Mouse (Mus musculus) forebrain, embryonic 14.5 days (tissue): Measurements from ENCODE around the gene Ubap1l. TPM values are rescaled to one million over a fixed set of nuclear protein-coding genes. Genes with fewer than 3 reads are reported as not detected.

Experiments
- ATAC-seq: fragments of 200-750 bp; cut with Nextera tagmentation; 2 replicates; pipeline ENCODE4 v1.8.0; 2017; ENCODE audit warnings: mild to moderate bottlenecking, moderate library complexity
- DNase-seq: peaks from one replicate; pipeline ENCODE4 v3.0.0-alpha.2; 2015; ENCODE audit warnings: low spot score
- H3K27ac ChIP-seq: fragments of 300-500 bp; sonication (generic); 2 replicates; pipeline ENCODE4 v1.5.1; 2014; ENCODE audit warnings: low read depth, mild to moderate bottlenecking, control low read depth, low read length, moderate library complexity
- H3K27me3 ChIP-seq: fragments of 300-500 bp; sonication (generic); replicated peaks from 2 replicates; pipeline ENCODE4 v1.6.1; 2014; ENCODE audit warnings: low read length, control low read depth, mixed read lengths; ENCODE audit not compliant: control insufficient read depth, insufficient read depth
- H3K36me3 ChIP-seq: fragments of 300-500 bp; sonication (generic); 2 replicates; pipeline ENCODE4 v1.6.1; 2014; ENCODE audit warnings: low read length, control low read depth; ENCODE audit not compliant: control insufficient read depth, insufficient read depth
- H3K4me1 ChIP-seq: fragments of 300-500 bp; sonication (generic); 2 replicates; pipeline ENCODE4 v1.6.1; 2014; ENCODE audit warnings: antibody characterized with exemption, low read length, control low read depth; ENCODE audit not compliant: control insufficient read depth, insufficient read depth
- H3K4me2 ChIP-seq: fragments of 300-500 bp; sonication (generic); 2 replicates; pipeline ENCODE4 v1.6.1; 2014; ENCODE audit warnings: mild to moderate bottlenecking, control low read depth, low read length
- H3K4me3 ChIP-seq: fragments of 300-500 bp; sonication (generic); 2 replicates; pipeline ENCODE4 v1.5.1; 2014; ENCODE audit warnings: low read depth, low read length, control low read depth
- H3K9ac ChIP-seq: fragments of 300-500 bp; sonication (generic); 2 replicates; pipeline ENCODE4 v1.6.1; 2014; ENCODE audit warnings: mild to moderate bottlenecking, low read length, control low read depth, moderate library complexity
- H3K9me3 ChIP-seq: fragments of 300-500 bp; sonication (generic); replicated peaks from 2 replicates; pipeline ENCODE4 v1.6.1; 2016; ENCODE audit warnings: low read length, control low read depth, mixed read lengths; ENCODE audit not compliant: control insufficient read depth
- WGBS: fragments of 180-500 bp; shearing (Covaris S2); extraction: QIAGEN DNeasy Blood & Tissue Kit; methylation state at CpG from one replicate; pipeline ENCODE4 v1.1.7; 2014; 5-methylcytosine and 5-hydroxymethylcytosine counted together
- polyA plus RNA-seq: library from polyadenylated mRNA; unstranded; fragments of >200 nt; fragmentation: Nextera tagmentation; extraction: Ambion mirVana; gene quantifications from 2 replicates; pipeline ENCODE4 v1.2.1, GENCODE M21; 2014

The Ubap1l gene
- polyA plus RNA-seq, 1 experiment from 2014 or later: 0.13 TPM

DNA sequence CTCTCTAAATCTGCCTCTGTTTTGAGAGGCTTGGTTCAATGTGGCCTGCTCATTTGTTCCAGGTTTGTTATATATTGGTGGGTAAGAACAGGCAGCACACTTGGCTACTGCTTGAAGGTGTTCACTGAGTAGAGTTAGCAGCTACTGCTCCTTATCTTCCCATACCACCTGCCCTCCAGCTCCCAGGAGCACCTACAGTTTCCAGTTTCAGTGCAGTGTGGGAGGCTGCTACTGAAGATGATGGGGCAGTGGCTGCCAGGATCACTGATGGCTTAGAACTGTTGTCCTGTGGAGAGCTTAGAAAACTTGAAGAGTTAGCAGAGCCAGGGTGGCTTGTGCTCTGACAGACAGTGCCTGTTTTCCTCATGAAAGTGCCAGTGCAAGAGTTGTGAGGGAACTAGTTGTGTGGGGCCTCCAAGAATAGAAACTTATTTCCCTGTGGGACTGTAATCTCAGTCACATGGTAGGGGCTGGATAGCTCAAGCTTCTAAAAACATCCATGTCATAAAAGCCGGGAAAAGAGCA, 1.8 kb upstream of the Ubap1l start:
- Histone ChIP-seq H3K9ac (no peak overlapping the region), H3K36me3 (peaks cover 82% of the 10 kb centered on the region), H3K9me3 (no peaks in the 10 kb centered on the region), H3K27ac (no peak overlapping the region), H3K4me3 (no peak overlapping the region), H3K4me2 (no peak overlapping the region), H3K4me1 (no peaks in the 10 kb centered on the region), H3K27me3 (no peaks in the 10 kb centered on the region)
- ATAC-seq: no peak
- no peak for DNase-seq
- 95% methylated on average over 1 of the region's 1 CpGs for WGBS

DNA sequence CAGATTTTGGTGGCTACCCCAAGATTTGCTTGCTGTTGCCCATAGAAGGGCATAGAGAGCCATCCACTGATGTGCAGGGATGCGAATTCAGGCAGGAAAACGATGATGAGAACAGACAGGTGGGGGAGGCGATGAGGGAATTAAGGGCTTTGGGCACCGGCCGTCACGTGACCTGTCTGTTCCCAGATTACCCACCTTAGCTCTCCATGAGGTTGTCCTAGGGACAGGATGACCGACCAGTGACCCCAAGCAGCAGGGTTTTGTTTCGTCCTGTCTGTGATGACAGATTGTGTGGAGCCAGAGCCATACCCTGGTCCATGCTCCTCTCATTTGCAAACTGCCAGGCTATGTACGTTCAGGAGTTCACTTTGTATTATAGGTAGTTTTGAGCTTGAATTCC, 2.8 kb downstream of the Ubap1l start:
- H3K27me3 ChIP-seq: no peaks in the 10 kb centered on the region
- H3K27ac ChIP-seq: no peak overlapping the region
- H3K9me3 ChIP-seq: no peaks in the 10 kb centered on the region
- ATAC-seq: no peak
- no peak overlapping the region for H3K4me2 ChIP-seq
- no peak for DNase-seq
- no peaks in the 10 kb centered on the region for H3K4me1 ChIP-seq
- H3K36me3 ChIP-seq: peaks cover 49% of the 10 kb centered on the region
- 76% methylated on average over 9 of the region's 9 CpGs for WGBS
- no peak overlapping the region for H3K9ac ChIP-seq
- no peak overlapping the region for H3K4me3 ChIP-seq

DNA sequence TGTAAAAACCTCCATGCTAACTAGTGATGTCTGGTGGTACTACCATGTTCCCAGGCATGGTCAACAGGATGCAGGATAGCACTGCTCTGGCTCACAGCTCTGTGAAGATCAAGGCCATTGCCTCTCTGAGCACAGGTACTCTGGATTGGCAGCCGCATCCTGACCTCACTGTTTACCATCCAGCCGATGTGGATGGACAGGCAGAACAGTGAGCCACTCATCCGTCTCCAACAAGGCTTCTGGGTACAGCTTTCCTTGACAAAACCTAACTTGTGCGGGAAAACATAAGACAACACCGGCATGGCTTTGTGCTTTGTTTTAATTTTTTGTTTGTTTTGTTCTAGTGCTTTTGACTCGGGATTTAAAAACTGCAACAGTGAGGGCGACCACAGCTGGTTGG, 4.9 kb downstream of the Ubap1l start:
- 91% methylated on average over 7 of the region's 7 CpGs for WGBS
- no peaks in the 10 kb centered on the region for H3K27me3 ChIP-seq
- peaks cover 30% of the 10 kb centered on the region for H3K36me3 ChIP-seq
- H3K9me3 ChIP-seq: no peaks in the 10 kb centered on the region
- no peak overlapping the region for H3K4me3 ChIP-seq
- H3K4me2 ChIP-seq: no peak overlapping the region
- H3K9ac ChIP-seq: no peak overlapping the region
- H3K4me1 ChIP-seq: no peaks in the 10 kb centered on the region
- DNase-seq: no peak
- no peak overlapping the region for H3K27ac ChIP-seq
- no peak for ATAC-seq

DNA sequence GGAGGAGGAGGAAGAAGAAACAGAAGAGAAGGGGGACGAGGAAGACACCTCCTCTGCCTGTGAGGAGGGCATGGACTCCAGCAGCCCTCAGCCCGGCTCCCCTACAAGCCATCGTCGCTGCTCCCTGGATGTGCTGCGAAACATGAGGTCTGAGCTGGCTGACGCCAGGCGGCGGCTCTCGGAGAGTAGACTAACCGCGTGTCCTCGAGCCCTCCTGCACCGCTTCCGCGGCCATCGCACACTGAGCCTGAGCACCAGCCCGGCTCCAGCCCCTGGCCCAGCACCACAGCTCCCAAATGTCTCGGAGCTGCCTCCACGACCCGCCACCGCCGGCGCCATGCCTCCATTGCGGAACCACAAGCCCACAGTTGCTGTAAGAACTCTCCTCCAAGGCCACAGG, 10.9 kb downstream of the Ubap1l start:
- Histone ChIP-seq H3K9me3 (no peaks in the 10 kb centered on the region), H3K36me3 (0 out of 2 replicates have a peak, but pooled peaks cover 10% of the 10 kb centered on the region), H3K4me3 (no peak overlapping the region), H3K27ac (no peak overlapping the region), H3K9ac (no peak overlapping the region), H3K27me3 (no peaks in the 10 kb centered on the region), H3K4me1 (no peaks in the 10 kb centered on the region), H3K4me2 (no peak overlapping the region)
- ATAC-seq (no peak), DNase-seq (no peak)
- WGBS: 85% methylated on average over 24 of the region's 24 CpGs

DNA sequence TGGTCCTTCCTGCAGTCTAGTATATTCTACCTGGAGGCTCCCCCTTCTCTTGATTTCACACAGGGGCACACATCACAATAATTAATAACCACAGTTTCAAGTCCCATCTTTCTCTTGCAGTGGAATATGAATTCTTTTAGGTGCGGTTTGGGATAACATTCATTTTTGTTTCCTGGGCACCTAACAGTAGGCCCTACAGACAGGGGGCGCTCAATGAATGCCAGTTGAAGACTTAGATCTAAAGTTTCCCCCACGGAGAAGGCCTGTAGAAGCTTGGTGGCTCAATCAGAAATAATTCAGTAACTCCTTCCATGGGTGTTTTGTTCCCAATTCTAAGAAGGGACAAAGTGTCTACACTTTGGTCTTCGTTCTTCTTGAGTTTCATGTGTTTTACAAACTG, 11.6 kb downstream of the Ubap1l start:
- no peak overlapping the region for H3K4me3 ChIP-seq
- H3K27ac ChIP-seq: no peak overlapping the region
- WGBS: 74% methylated on average over 4 of the region's 4 CpGs
- H3K4me1 ChIP-seq: no peaks in the 10 kb centered on the region
- H3K27me3 ChIP-seq: no peaks in the 10 kb centered on the region
- no peak for DNase-seq
- H3K36me3 ChIP-seq: 0 out of 2 replicates have a peak, but pooled peaks cover 10% of the 10 kb centered on the region
- no peak overlapping the region for H3K4me2 ChIP-seq
- ATAC-seq: no peak
- H3K9me3 ChIP-seq: no peaks in the 10 kb centered on the region
- H3K9ac ChIP-seq: no peak overlapping the region

DNA sequence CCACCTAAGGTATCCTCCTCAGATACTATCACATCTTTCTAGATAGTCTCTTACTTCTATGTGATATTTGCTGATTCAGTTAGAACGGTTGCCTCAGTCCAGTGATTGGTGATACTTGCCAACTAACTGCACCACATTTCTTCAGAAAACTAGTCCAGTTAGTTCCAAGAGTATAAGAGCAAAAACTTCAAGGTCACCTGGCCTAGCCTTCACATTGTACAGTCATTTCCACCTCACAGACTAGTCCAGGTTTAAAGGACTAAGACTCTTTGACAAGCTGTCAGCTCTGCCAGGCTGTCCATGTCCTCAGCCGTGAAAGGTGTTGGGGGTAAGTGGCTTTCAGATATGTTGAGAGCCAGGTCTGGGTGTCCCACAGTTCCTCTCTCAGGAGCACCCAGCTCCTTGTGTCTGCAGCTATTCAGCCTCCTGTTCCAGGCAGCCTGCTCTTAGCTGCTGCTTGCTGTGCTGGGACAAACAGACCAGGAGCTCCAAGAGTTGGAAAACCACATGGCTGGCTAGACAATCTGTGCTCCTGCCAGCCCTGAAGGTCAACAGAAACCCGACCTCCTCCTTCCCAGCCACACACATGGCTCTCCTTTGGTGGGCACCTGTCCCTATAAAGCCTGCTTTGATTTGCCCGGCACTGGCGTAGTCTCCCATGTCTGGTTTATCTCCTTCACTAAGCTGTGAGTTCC, 13.8 kb downstream of the Ubap1l start:
- Histone ChIP-seq H3K4me2 (no peak overlapping the region), H3K9ac (no peak overlapping the region), H3K36me3 (0 out of 2 replicates have a peak, but pooled peaks cover 10% of the 10 kb centered on the region), H3K27me3 (no peaks in the 10 kb centered on the region), H3K4me3 (no peak overlapping the region), H3K27ac (no peak overlapping the region), H3K4me1 (no peaks in the 10 kb centered on the region), H3K9me3 (no peaks in the 10 kb centered on the region)
- ATAC-seq (no peak), DNase-seq (no peak)
- 87% methylated on average over 5 of the region's 5 CpGs for whole genome bisulfite sequencing

DNA sequence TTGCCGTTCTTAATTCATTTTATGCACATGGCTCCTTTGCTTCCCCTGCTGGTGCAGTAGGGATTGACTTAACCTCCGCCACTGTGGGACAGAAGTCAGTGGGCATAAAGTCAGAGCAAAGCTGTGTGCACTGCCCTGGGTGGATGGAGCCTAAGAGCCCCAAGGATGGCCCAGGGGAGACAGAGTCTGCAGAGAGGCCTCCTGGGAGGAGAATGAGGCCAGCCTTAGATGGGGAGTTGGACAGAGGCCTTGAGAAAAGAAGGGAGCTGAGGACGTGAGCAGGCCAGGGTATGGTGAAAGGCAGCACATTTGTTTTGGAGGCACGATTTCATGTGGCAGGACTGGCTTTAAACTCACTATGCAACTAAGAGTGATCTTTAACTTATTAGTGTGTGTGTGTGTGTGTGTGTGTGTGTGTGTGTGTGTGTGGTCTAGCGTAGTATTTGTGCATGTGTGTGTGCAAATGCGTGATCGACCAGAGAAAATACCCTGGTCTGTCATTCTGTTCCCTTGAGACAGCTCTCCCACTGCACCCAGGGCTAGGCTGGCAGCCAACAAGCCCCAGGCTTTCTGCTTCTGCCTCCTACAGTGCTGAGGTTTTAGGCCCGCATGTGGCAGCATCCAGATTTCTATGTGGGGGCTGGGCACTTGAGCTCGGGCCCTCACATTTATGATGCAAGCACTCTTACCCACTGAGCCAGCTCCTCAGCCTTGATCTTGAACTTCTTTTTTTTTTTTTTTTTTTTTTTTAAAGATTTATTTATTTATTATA, 14.5 kb downstream of the Ubap1l start:
- Histone ChIP-seq H3K9me3 (no peaks in the 10 kb centered on the region), H3K4me3 (no peak overlapping the region), H3K4me1 (no peaks in the 10 kb centered on the region), H3K4me2 (no peak overlapping the region), H3K27ac (no peak overlapping the region), H3K9ac (no peak overlapping the region), H3K27me3 (no peaks in the 10 kb centered on the region), H3K36me3 (0 out of 2 replicates have a peak, but pooled peaks cover 10% of the 10 kb centered on the region)
- ATAC-seq (no peak), DNase-seq (peak; percentile 28)
- WGBS: 79% methylated on average over 9 of the region's 9 CpGs

DNA sequence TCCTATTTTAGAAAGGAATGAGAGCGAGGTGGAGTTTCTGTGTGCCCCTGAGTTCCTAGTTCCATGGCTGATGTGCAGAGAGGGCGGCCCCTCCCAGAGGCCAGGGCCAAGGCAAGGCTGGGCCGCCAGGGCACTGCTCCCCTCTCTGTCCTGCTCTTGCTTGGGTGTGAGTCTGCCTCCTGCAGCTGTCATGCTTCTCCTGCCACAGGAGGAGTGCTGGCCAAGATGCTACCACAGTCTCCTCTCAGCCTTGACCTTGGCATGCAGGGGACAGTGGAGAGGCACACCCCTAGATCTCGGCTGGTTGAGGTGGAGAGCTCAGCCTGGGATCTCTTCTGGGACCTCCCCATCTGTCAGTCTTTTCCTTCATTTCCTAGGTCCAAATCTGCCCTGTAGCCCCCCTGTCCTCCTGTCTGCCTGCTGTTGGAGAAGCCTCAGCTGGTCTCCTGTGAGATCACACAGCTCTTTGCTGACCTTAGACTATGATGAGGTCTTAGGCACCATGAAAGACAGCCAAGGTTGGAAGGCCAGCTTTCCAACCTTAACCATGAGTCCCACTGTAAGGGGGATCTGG, 20.3 kb downstream of the Ubap1l start:
- Histone ChIP-seq H3K4me1 (no peaks in the 10 kb centered on the region), H3K4me3 (no peak overlapping the region), H3K9me3 (no peaks in the 10 kb centered on the region), H3K27ac (no peak overlapping the region), H3K36me3 (no peaks in the 10 kb centered on the region), H3K27me3 (no peaks in the 10 kb centered on the region), H3K4me2 (no peak overlapping the region), H3K9ac (no peak overlapping the region)
- ATAC-seq: no peak
- no peak for DNase-seq
- WGBS: 79% methylated on average over 4 of the region's 4 CpGs
